Mouse (Mus musculus) small intestine, adult 2 months (tissue): ENCODE data around the gene Sptbn2.

Source experiments
- CTCF ChIP-seq: fragments of 200-500 bp; IDR thresholded peaks from 2 replicates; pipeline ENCODE4 v1.5.1; 2012; ENCODE audit warnings: low read depth, mild to moderate bottlenecking, control low read depth, inconsistent platforms, low read length, moderate library complexity, mixed read lengths; ENCODE audit not compliant: insufficient replicate concordance, insufficient read length; ENCODE audit errors: extremely low read depth
- POLR2A ChIP-seq: fragments of 200-500 bp; IDR thresholded peaks from 2 replicates; pipeline ENCODE4 v1.6.1; 2012; ENCODE audit warnings: low read depth, mild to moderate bottlenecking, control low read depth, inconsistent platforms, low read length, moderate library complexity

DNA sequence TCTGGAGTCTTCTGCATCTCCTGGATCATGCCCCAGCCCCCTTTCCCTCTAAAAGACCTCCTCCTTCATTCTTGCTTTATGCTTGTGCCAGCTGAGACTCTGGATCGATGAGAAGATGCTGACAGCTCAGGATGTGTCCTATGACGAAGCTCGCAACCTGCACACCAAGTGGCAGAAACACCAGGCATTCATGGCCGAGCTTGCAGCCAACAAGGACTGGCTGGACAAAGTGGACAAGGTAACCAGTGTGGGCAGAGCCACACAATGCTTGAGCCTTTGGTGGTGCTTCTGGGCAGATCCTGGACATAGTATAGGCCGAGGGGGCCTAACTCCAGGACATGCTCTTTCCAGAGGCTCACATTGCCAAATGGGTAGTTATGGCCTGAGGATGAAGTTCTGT lies 28.8 kb downstream of the Sptbn2 start:
- no peak for TF ChIP-seq POLR2A
- no peak for TF ChIP-seq CTCF
